Mouse (Mus musculus) kidney, embryonic 16.5 days (tissue): Measurements from ENCODE around the gene Cry1. TPM values are rescaled to one million over a fixed set of nuclear protein-coding genes. Genes with fewer than 3 reads are reported as not detected.

ENCODE experiments used
- ATAC-seq: fragments of 200-750 bp; cut with Nextera tagmentation; 2 replicates; pipeline ENCODE4 v1.8.0; 2017; ENCODE audit warnings: moderate TSS enrichment; ENCODE audit not compliant: low FRiP score, low TSS enrichment
- H3K27ac ChIP-seq: fragments of 300-500 bp; sonication (generic); 2 replicates; pipeline ENCODE4 v1.5.1; 2014; ENCODE audit warnings: low read length
- H3K27me3 ChIP-seq: fragments of 300-500 bp; sonication (generic); 2 replicates; pipeline ENCODE4 v1.6.1; 2014; ENCODE audit warnings: low read length, control low read depth, mixed read lengths; ENCODE audit not compliant: insufficient read depth
- H3K36me3 ChIP-seq: fragments of 300-500 bp; sonication (generic); 2 replicates; pipeline ENCODE4 v1.6.1; 2014; ENCODE audit warnings: low read length, control low read depth, mixed read lengths; ENCODE audit not compliant: insufficient read depth
- H3K4me1 ChIP-seq: fragments of 300-500 bp; sonication (generic); 2 replicates; pipeline ENCODE4 v1.6.1; 2014; ENCODE audit warnings: low read length, control low read depth, mixed read lengths; ENCODE audit not compliant: insufficient read depth
- H3K4me2 ChIP-seq: fragments of 300-500 bp; sonication (generic); replicated peaks from 2 replicates; pipeline ENCODE4 v1.6.1; 2014; ENCODE audit warnings: low read depth, low read length
- H3K4me3 ChIP-seq: fragments of 300-500 bp; sonication (generic); 2 replicates; pipeline ENCODE4 v1.5.1; 2014; ENCODE audit warnings: mild to moderate bottlenecking, low read length
- H3K9ac ChIP-seq: fragments of 300-500 bp; sonication (generic); replicated peaks from 2 replicates; pipeline ENCODE4 v1.6.1; 2014; ENCODE audit warnings: low read length
- H3K9me3 ChIP-seq: fragments of 300-500 bp; sonication (generic); 2 replicates; pipeline ENCODE4 v1.6.1; 2016; ENCODE audit warnings: low read length, control low read depth
- WGBS: fragments of 180-500 bp; shearing (Covaris S2); extraction: QIAGEN DNeasy Blood & Tissue Kit; methylation state at CpG from one replicate; pipeline ENCODE4 v1.1.7; 2014; 5-methylcytosine and 5-hydroxymethylcytosine counted together
- polyA plus RNA-seq: library from polyadenylated mRNA; unstranded; fragments of >200 nt; fragmentation: Nextera tagmentation; extraction: Ambion mirVana; gene quantifications from 2 replicates; pipeline ENCODE4 v1.2.1, GENCODE M21; 2015

Gene Cry1
- polyA plus RNA-seq, 1 experiment from 2014 or later: 29.0 TPM

DNA sequence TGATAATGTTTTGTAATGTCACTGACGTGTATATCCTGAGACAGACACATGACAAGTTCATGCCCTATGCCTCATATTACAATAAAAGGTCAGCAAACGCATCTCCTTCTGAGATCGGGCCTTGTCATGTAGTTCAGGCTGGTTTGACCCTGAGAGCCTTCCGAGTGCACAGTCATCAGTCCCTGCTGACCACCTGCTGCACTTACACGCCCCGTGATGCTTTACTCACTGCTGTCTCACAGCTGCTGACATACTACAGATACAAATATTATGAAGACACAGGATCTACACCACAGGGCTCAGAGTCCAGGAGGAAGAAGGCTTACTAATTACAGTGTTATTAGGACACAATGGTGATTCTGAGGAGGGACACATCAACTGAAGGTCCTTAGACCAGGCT lies 48.3 kb downstream of the Cry1 start:
- peaks cover 15% of the 10 kb centered on the region for H3K36me3 ChIP-seq
- H3K4me2 ChIP-seq: no peak overlapping the region
- H3K9ac ChIP-seq: no peak overlapping the region
- no peaks in the 10 kb centered on the region for H3K27me3 ChIP-seq
- H3K4me3 ChIP-seq: no peak overlapping the region
- no peak for ATAC-seq
- H3K9me3 ChIP-seq: no peaks in the 10 kb centered on the region
- no peaks in the 10 kb centered on the region for H3K4me1 ChIP-seq
- no peak overlapping the region for H3K27ac ChIP-seq
- 88% methylated on average over 6 of the region's 6 CpGs for WGBS

DNA sequence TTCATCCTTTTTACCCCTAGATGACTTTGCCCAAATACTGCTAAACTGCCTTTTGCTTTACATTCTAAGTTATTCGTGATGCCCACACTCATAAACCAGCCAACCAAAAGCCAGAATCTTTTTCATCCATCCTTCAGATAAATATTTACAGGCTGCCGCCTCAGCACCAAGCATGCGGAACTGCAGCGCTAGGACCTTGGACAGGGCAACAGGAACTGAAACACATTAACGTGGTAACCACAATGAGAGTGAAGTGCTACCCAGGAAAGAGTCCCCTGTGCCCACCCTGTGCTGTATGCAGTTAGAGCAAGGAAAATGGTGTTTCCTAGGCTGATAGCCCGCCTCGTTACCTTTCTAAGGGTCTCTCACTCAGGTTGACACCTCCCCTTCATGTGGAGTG lies 56.4 kb downstream of the Cry1 start:
- ATAC-seq: peak; percentile 80
- Histone ChIP-seq H3K4me3 (peak overlapping the region; percentile 78), H3K4me1 (peaks cover 11% of the 10 kb centered on the region), H3K9me3 (no peaks in the 10 kb centered on the region), H3K36me3 (0 out of 2 replicates have a peak, but pooled peaks cover 7% of the 10 kb centered on the region), H3K9ac (peak overlapping the region; percentile 24; the same call in 1 of the 2 replicates), H3K27ac (peak overlapping the region; percentile 51; the same call in 1 of the 2 replicates), H3K27me3 (no peaks in the 10 kb centered on the region), H3K4me2 (peak overlapping the region; percentile 66)
- WGBS: 16% methylated on average over 7 of the region's 7 CpGs

DNA sequence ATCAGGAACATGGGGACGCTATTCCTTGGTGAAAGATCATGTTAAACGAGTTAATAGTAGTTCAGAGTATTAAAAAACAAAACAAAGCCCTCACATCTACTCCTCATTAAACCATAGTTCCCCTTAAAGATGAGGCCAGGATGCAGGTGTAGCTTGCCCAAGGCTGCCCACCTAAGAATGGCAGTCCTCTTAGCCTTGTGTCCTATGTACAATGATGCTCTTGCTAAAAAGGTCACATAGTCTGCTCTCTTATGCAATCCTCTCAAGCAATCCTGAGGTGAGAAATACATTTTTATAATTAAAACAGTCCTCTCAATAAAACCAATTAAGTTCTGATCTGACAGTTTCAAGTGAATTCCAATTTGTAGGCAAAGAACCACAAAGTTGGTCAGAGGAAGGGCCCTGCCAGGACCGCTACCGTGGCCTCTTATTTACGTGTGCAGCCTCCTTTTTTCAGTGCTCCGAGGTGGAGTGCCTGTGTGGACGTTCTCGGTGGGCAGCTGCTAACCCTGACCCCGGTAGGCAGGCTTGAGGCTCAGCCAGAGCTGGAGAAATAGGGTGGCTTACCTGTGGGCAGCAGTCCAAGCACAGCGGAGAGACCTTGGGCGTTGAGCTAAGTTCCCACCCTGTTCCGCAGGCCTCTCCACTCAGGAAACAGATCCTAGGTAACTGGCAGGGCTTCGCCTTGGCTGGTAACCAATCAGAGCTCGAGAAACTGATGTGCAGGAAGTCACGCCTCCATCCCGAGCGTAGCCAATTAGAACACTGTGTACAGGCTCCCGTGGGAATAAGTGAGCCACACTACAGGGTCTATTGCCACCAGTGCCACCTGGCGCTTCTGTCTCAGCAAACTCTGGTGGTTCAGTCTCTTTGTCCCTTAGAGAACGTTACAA lies 57.2 kb downstream of the Cry1 start, which contains the start of gene Mterf2:
TSS of gene Mterf2 (minus strand) at position 633 of the 893 bp plus-strand sequence.
- H3K9ac ChIP-seq: peak within 1 kb of the TSS; percentile 88
- 8% methylated on average over 20 of the region's 20 CpGs for WGBS
- H3K27ac ChIP-seq: peak within 1 kb of the TSS; percentile 51
- 0 out of 2 replicates have a peak, but pooled peaks cover 5% of the 10 kb centered on the region for H3K36me3 ChIP-seq
- ATAC-seq: peak; percentile 100
- peak within 1 kb of the TSS; percentile 66 for H3K4me2 ChIP-seq
- no peaks in the 10 kb centered on the region for H3K9me3 ChIP-seq
- peak within 1 kb of the TSS; percentile 78 for H3K4me3 ChIP-seq
- H3K27me3 ChIP-seq: no peaks in the 10 kb centered on the region
- H3K4me1 ChIP-seq: peaks cover 11% of the 10 kb centered on the region

DNA sequence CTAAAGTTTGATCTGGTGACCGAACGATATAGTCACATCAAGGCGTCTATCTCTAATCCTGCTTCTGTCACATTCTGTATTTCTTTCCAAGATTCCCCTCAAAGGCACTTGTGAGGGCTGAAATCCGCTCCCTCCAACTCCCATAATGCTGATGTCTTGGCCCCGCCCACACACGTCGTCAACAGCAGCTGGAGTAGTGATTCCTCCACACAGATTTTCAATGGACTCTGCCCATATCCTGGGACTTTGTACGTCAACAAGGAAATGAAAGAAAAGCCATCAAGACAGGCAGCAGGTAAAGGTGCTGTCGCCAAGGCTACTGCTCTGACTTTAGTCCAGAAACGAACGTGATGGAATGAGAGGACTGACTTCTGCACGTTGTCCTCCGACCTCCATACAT lies 59.7 kb downstream of the Cry1 start:
- Histone ChIP-seq H3K4me1 (peaks cover 11% of the 10 kb centered on the region), H3K27ac (no peak overlapping the region), H3K9ac (no peak overlapping the region), H3K9me3 (no peaks in the 10 kb centered on the region), H3K4me3 (no peak overlapping the region), H3K27me3 (no peaks in the 10 kb centered on the region), H3K4me2 (no peak overlapping the region), H3K36me3 (peaks cover 19% of the 10 kb centered on the region; the same call in 1 of the 2 replicates)
- 89% methylated on average over 13 of the region's 13 CpGs for WGBS
- ATAC-seq: no peak

DNA sequence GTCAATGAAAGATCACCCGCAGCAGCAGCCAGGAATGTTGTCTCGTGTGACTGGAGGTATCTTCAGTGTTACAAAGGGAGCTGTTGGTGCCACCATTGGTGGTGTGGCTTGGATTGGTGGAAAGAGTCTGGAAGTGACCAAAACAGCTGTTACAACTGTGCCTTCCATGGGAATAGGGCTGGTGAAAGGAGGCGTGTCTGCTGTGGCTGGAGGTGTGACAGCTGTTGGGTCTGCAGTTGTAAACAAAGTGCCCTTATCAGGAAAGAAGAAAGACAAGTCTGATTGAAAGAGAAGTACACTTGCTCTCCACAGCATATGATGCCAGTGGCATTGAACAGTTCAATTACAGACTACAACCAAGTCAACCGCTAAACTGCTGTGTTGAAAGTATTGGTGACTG lies 70.5 kb downstream of the Cry1 start:
- H3K9ac ChIP-seq: no peak overlapping the region
- H3K9me3 ChIP-seq: no peaks in the 10 kb centered on the region
- 84% methylated on average over 4 of the region's 4 CpGs for WGBS
- ATAC-seq: no peak
- H3K4me1 ChIP-seq: no peaks in the 10 kb centered on the region
- H3K4me3 ChIP-seq: no peak overlapping the region
- no peaks in the 10 kb centered on the region for H3K27me3 ChIP-seq
- H3K27ac ChIP-seq: no peak overlapping the region
- peaks cover 9% of the 10 kb centered on the region for H3K36me3 ChIP-seq
- no peak overlapping the region for H3K4me2 ChIP-seq

DNA sequence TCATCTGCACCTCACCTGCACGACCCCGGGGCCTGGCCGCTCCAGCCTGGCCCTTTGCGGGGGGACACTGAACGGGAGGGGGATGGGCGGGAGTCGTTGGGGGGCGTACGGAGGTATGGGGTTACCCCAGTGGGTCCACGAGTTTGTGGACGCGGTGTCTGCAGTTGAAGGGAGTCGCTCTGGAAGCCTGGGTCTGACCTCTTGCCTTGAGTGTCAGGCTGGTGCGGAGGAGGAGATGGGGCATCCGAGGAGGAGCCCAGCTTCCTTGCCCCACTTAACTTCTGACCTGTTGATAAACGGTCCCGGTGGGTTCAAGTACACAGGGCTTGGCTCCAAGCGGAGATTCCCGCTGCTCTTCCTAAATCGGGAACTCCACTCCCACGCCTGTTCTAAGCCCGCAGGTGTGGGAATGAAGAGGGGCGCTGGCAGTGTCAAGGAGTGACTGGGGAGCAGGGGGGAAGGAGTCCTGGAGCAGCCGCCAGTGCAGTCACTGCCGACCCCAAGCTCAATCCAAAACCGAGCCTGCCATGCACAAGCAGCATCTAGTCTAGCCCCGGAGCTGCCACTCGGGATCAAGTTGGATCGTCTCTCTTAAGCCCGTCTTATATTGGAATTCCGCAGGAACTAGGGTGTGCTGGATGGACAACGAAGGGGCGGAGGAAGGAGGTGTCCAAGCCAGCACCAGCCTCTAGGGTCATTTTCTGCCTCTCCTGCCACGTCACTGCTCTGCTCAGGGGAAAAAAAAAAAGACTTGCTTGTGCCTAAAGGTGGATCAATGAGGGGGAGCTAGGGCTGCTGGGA lies 81.6 kb downstream of the Cry1 start:
- peak; percentile 50 for ATAC-seq
- Histone ChIP-seq H3K4me2 (peak overlapping the region; percentile 85), H3K27ac (peak overlapping the region; percentile 84), H3K36me3 (no peaks in the 10 kb centered on the region), H3K27me3 (no peaks in the 10 kb centered on the region), H3K4me3 (peak overlapping the region; percentile 100), H3K9me3 (no peaks in the 10 kb centered on the region), H3K9ac (peak overlapping the region; percentile 96), H3K4me1 (peaks cover 19% of the 10 kb centered on the region)
- WGBS: 1% methylated on average over 33 of the region's 34 CpGs

DNA sequence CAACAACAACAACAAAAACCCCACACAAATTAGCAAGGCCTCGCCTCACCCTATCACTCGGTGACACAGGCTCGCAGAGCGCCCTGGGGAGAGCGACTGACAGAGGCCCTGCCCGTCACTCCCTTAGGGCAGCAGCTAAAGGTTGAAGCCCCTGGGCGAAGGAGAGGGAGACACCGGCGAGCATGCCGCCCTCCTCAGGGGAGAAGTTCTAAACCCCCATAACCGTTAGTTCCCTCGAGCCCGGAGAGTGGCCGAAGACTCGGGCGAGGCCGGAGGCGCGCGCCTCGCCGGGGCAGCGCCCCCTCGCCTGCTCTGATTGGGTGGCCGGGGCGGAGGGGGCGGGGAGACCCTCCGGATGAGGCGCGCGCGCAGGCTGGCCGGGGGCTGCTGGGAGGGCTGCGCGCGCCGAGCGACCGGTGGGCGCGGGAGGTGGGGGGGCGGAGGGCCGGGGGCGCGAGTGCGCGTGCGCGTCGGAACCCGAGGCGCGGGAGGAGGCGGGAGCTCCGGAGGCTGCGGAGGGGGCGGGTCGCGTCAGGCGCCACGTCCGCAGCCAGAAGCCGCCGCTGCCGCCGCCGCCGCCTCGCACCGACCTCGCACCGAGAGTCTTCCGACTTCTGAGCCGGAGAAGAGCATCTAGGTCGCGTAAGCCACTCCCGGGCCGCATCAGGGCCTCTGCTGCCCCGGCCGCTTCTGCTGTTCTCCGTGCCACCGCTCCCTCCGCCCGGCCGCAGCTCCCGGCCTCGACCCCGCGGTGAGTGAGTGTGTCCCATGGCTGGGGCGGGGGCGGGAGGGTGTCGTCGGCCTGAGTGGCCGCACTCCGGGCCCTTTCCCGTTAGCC lies 82.4 kb downstream of the Cry1 start, which contains the start of the genes Fhl4 and Tmem263:
TSS of gene Fhl4 (minus strand) at position 249 of the 838 bp plus-strand sequence.
TSS of gene Tmem263 (plus strand) at position 381 of the 838 bp plus-strand sequence.
- peaks cover 19% of the 10 kb centered on the region for H3K4me1 ChIP-seq
- no peaks in the 10 kb centered on the region for H3K36me3 ChIP-seq
- peak within 1 kb of the TSS; percentile 100 for H3K4me3 ChIP-seq
- 0% methylated on average over 56 of the region's 96 CpGs for WGBS
- H3K9me3 ChIP-seq: no peaks in the 10 kb centered on the region
- H3K4me2 ChIP-seq: peak within 1 kb of the TSS; percentile 85
- no peaks in the 10 kb centered on the region for H3K27me3 ChIP-seq
- H3K27ac ChIP-seq: peak within 1 kb of the TSS; percentile 84
- ATAC-seq: peak; percentile 97
- peak within 1 kb of the TSS; percentile 96 for H3K9ac ChIP-seq

DNA sequence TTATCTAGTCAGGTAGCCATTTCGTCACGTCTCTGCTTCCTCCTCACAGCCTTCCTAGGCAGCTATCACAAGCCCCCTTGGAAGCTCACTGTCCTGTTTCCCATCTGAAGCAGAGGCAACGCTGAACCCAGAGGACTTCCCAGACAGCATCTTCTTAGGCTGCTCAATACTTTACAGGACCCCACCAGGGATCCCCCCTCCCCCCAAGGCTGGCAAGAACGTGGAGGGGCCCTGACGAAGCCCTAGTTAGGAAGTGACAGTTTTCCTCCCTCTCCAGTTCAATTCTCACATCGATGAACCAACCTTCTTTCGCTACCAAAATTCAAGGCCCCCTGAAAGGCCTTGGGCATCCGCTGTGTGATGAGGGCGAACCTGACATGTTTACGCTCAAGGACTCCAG lies 83.0 kb downstream of the Cry1 start:
- Histone ChIP-seq H3K27ac (peak overlapping the region; percentile 45), H3K4me3 (peak overlapping the region; percentile 100), H3K36me3 (no peaks in the 10 kb centered on the region), H3K9ac (peak overlapping the region; percentile 96), H3K4me1 (peaks cover 19% of the 10 kb centered on the region), H3K9me3 (no peaks in the 10 kb centered on the region), H3K4me2 (peak overlapping the region; percentile 85), H3K27me3 (no peaks in the 10 kb centered on the region)
- peak; percentile 52 for ATAC-seq
- WGBS: 2% methylated on average over 10 of the region's 10 CpGs
